Mouse (Mus musculus) 416B (cell line): ENCODE data around the gene Gm14698.
"Not testable (repeated sequence)": the region's sequence is repeated elsewhere in the genome, so short reads cannot be mapped to it uniquely, and the experiment has no call there.

Experiments used
- DNase-seq: peaks from one replicate; pipeline ENCODE4 v3.0.0; 2011; ENCODE audit warnings: low read depth

Gene Gm14698

DNA sequence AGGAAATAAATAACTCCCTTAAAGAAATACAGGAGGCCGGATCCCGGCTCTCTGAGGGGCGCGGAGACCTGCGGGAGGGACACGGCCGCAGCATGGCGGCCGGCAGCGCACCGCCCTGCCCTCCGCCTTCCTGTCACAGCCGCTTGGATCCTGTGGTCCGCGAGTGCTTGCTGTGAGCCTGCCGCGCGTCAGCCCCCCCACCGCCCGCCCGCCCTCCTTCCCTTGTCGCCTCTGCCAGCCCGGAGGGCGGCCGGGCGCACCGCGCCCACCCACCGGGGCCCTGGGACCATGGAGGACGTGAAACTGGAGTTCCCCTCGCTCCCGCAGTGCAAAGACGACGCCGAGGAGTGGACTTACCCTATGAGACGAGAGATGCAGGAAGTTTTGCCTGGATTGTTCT, at the start of gene Gm14698:
Gene Gm14698, plus strand, starts transcription at position 35 of the 400 bp plus-strand sequence.
- DNase-seq = not testable (repeated sequence)

DNA sequence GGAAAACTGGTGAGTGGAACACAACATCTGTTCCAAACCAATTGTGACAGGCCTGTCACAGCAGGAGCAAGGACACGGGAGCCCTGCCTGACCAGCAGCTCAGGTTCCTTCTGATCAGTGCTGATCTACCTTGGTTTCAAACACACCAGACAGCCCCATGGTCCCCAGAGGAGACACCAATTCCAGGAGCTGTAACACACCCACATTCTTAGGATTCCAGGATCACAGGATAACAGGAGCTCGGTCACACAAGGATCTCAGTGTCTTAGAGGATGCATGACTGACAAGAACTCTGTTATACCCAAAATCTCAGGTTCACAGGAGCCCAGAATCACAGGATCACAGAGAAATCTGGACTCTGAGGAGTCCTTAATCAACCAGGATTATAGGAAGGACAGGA, 444 bp upstream of the Gm14698 start:
- not testable (repeated sequence) for DNase-seq

DNA sequence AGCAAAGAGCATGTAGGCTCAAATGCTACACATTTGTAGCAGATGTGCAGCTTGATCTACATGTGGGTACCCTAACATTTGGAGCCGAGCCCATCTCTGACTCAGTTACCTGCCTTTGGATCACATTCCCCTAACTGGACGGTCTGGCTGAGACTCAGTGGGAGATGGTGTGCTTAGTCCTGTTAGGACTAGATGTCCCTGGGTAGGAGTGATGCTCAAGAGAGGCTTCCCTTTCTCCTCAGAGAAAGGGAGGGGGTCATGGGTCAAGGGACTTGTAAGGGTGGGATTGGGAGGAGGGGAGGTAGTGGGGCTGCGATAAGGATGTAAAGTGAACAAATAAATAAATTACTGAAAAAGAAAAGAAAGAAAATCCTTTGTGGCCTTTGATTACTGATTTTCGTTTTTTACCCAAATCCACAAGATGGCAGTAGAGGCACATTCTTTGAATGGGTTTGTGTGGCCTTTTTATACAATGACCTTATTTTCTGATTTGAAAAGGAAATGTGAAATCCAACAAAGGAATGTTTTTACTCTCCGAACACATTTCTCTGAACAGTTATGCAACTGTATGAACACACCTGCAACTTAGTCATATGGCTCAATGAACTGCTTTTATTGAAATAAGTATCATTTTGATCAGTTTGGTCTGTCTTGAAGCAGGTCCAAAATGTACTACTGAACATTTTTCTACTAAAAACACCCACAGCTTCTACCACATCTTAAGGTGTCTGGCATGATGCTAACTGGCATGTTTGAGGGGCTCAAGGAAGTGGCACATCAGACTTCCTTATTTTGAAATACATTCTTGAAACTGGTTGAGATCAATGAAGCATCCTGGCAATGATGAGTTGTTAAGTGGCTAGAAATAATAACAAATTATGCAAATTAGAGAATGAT, 18.9 kb downstream of the Gm14698 start:
- peak; percentile 19 for DNase-seq

DNA sequence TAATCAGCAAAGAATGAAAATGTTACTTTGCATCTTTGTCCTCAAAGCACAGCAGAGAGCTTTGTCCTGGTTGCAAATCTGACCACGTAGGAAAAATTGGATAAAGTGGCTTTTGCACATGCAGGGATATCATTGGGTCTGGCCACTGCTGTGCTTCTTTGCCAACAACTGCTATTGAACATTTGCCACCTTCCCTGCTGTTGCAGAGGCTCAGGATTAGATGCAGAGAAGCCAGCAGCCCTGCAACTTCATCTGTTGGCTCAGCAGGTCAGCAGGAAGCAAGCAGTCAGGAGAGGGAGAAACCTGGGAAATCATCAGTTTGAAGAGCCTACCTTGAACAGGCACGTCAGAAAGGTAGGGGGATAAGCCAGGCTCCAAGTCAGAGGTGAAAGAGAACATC, 44.3 kb downstream of the Gm14698 start:
- DNase-seq = no peak
